Mouse (Mus musculus) kidney, embryonic 14.5 days (tissue): Measurements from ENCODE around the gene Slc26a8. TPM values are rescaled to one million over a fixed set of nuclear protein-coding genes. Genes with fewer than 3 reads are reported as not detected.

Source experiments
- ATAC-seq: fragments of 200-750 bp; cut with Nextera tagmentation; 2 replicates; pipeline ENCODE4 v1.8.0; 2017; ENCODE audit warnings: moderate number of reproducible peaks, mild to moderate bottlenecking, moderate TSS enrichment, moderate library complexity; ENCODE audit not compliant: low FRiP score, low TSS enrichment
- H3K27ac ChIP-seq: fragments of 300-500 bp; sonication (generic); 2 replicates; pipeline ENCODE4 v1.5.1; 2014; ENCODE audit warnings: low read depth, mild to moderate bottlenecking, low read length, moderate library complexity, mixed read lengths
- H3K27me3 ChIP-seq: fragments of 300-500 bp; sonication (generic); 2 replicates; pipeline ENCODE4 v1.6.1; 2014; ENCODE audit warnings: mild to moderate bottlenecking, low read length; ENCODE audit not compliant: control insufficient read depth, insufficient read depth
- H3K36me3 ChIP-seq: fragments of 300-500 bp; sonication (generic); 2 replicates; pipeline ENCODE4 v1.6.1; 2014; ENCODE audit warnings: low read length, mixed read lengths; ENCODE audit not compliant: control insufficient read depth, insufficient read depth
- H3K4me1 ChIP-seq: fragments of 300-500 bp; sonication (generic); 2 replicates; pipeline ENCODE4 v1.6.1; 2014; ENCODE audit warnings: low read length, mixed read lengths; ENCODE audit not compliant: control insufficient read depth, insufficient read depth
- H3K4me2 ChIP-seq: fragments of 300-500 bp; sonication (generic); replicated peaks from 2 replicates; pipeline ENCODE4 v1.6.1; 2014; ENCODE audit warnings: low read depth, mild to moderate bottlenecking, low read length
- H3K4me3 ChIP-seq: fragments of 300-500 bp; sonication (generic); 2 replicates; pipeline ENCODE4 v1.5.1; 2014; ENCODE audit warnings: mild to moderate bottlenecking, low read length
- H3K9ac ChIP-seq: fragments of 300-500 bp; sonication (generic); 2 replicates; pipeline ENCODE4 v1.6.1; 2014; ENCODE audit warnings: low read depth, mild to moderate bottlenecking, low read length, moderate library complexity
- H3K9me3 ChIP-seq: fragments of 300-500 bp; sonication (generic); 2 replicates; pipeline ENCODE4 v1.6.1; 2016; ENCODE audit warnings: low read length; ENCODE audit not compliant: control insufficient read depth
- WGBS: fragments of 180-500 bp; shearing (Covaris S2); extraction: QIAGEN DNeasy Blood & Tissue Kit; methylation state at CpG from one replicate; pipeline ENCODE4 v1.1.7; 2014; 5-methylcytosine and 5-hydroxymethylcytosine counted together
- polyA plus RNA-seq: library from polyadenylated mRNA; unstranded; fragments of >200 nt; fragmentation: Nextera tagmentation; extraction: Ambion mirVana; gene quantifications from 2 replicates; pipeline ENCODE4 v1.2.1, GENCODE M21; 2014

The Slc26a8 gene
- polyA plus RNA-seq, 1 experiment from 2014 or later, result 1.3 TPM

GRCm38 (mm10) chr17:28683601-28684000, 6.4 kb downstream of the Slc26a8 start:
- H3K4me1 ChIP-seq, result no peaks in the 10 kb centered on the region
- WGBS, result 47% methylated on average over 1 of the region's 1 CpGs
- no peaks in the 10 kb centered on the region for H3K9me3 ChIP-seq
- no peak overlapping the region for H3K27ac ChIP-seq
- no peaks in the 10 kb centered on the region for H3K36me3 ChIP-seq
- H3K4me3 ChIP-seq, result no peak overlapping the region
- no peak overlapping the region for H3K4me2 ChIP-seq
- no peak overlapping the region for H3K9ac ChIP-seq
- H3K27me3 ChIP-seq, result no peaks in the 10 kb centered on the region; the same call in 1 of the 2 replicates
- no peak for ATAC-seq

DNA sequence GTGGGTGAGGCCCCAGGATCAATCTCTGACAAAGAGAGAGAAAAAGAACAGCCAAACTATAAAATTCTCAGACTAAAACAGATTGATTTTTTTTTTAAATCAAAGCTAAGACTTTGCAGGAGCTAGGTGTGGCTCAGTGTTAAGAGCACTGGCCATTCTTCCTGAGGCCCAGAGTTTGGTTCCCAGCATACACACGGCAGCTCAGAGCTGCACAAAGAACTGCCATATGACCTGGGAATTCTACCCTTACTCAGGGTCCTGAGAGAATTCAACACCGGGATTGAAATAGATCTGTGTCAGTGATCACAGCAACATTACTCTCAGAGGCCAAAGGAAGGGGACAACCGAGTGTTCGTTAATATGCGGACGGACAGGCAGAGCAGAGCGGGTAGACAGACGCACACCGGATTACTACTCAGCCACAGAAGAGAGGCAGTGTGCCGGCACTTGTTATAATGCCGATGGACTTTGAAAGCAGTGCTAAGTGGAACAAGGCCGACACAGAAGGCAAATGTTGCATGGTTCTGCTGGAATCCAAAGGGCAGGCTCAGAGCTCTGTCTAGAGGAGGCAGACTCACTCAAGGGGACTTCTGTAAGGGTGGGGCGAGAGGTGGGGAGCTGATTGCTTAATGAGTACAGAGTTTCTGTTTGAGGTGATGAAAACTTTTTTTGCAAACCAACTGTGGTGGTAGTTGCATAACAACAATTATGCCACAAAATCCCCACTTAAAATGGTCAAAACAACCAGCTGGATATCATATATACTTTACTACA, 7.5 kb downstream of the Slc26a8 start:
- H3K27ac ChIP-seq, result no peak overlapping the region
- no peak overlapping the region for H3K4me2 ChIP-seq
- H3K36me3 ChIP-seq, result no peaks in the 10 kb centered on the region
- no peaks in the 10 kb centered on the region for H3K4me1 ChIP-seq
- H3K9me3 ChIP-seq, result no peaks in the 10 kb centered on the region
- no peak overlapping the region for H3K9ac ChIP-seq
- WGBS, result 52% methylated on average over 13 of the region's 13 CpGs
- no peak for ATAC-seq
- no peak overlapping the region for H3K4me3 ChIP-seq
- no peaks in the 10 kb centered on the region for H3K27me3 ChIP-seq

- Histone ChIP-seq H3K36me3 (no peaks in the 10 kb centered on the region), H3K27ac (no peak overlapping the region), H3K4me2 (no peak overlapping the region), H3K9me3 (no peaks in the 10 kb centered on the region), H3K27me3 (no peaks in the 10 kb centered on the region), H3K9ac (no peak overlapping the region), H3K4me3 (no peak overlapping the region), H3K4me1 (0 out of 2 replicates have a peak, but pooled peaks cover 3% of the 10 kb centered on the region)
- 49% methylated on average over 6 of the region's 6 CpGs for WGBS
- ATAC-seq, result no peak
Measured at GRCm38 (mm10) chr17:28659564-28659963, 30.5 kb downstream of the Slc26a8 start.

- no peak overlapping the region for H3K27ac ChIP-seq
- WGBS, result 49% methylated on average over 4 of the region's 4 CpGs
- no peak overlapping the region for H3K4me3 ChIP-seq
- no peak; the same call in 1 of the 2 replicates for ATAC-seq
- no peaks in the 10 kb centered on the region for H3K27me3 ChIP-seq
- H3K9ac ChIP-seq, result no peak overlapping the region
- H3K4me2 ChIP-seq, result no peak overlapping the region
- H3K36me3 ChIP-seq, result no peaks in the 10 kb centered on the region
- H3K4me1 ChIP-seq, result 0 out of 2 replicates have a peak, but pooled peaks cover 3% of the 10 kb centered on the region
- no peaks in the 10 kb centered on the region for H3K9me3 ChIP-seq
Measured at GRCm38 (mm10) chr17:28657936-28658335, 32.1 kb downstream of the Slc26a8 start.

- 75% methylated on average over 3 of the region's 3 CpGs for WGBS
- no peaks in the 10 kb centered on the region for H3K4me1 ChIP-seq
Measured at GRCm38 (mm10) chr17:28650268-28650667, 39.8 kb downstream of the Slc26a8 start.

DNA sequence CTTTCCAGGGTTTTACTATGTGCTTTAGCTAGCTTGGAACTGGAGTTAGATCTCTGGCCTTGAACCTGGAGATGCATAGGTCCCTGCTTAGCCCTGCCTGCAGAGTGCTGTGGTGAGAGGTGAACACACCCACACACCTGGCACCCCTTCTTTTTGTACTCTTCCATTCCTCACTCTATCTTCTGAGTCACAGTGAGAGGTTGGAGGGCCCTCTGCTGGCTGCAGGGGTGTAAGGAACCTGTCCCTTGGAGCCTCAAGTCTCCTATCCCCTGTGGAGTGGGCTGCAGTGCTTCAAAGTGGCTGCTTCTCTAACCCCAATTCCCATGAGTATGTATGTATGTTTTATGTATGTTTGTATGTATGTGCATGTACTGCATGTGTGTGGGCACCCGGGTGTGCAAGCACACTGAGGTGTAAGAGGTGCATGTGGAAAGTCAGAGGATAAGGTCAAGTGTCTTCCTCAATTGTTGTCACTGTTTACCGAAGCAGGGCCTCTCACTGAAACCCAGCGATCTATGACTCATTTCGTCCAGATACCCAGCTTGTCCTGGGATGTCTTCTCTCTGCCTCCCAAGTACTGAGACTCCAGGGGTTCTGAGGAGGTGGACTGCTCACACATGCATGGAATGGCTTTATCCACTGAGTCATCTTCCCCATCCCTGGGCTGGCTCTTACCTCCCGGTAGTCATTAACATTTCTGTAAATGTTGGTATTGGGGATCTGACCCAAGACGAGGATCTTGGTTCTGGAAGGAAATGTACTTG, 41.2 kb downstream of the Slc26a8 start:
- H3K36me3 ChIP-seq, result no peaks in the 10 kb centered on the region
- no peaks in the 10 kb centered on the region for H3K9me3 ChIP-seq
- no peaks in the 10 kb centered on the region for H3K4me1 ChIP-seq
- WGBS, result 39% methylated on average over 6 of the region's 6 CpGs
- H3K27ac ChIP-seq, result no peak overlapping the region
- no peaks in the 10 kb centered on the region for H3K27me3 ChIP-seq
- no peak overlapping the region for H3K4me2 ChIP-seq
- no peak overlapping the region for H3K9ac ChIP-seq
- no peak overlapping the region for H3K4me3 ChIP-seq
- ATAC-seq, result no peak

More at GRCm38 (mm10) chr17:28650268-28650667, 39.8 kb downstream of the Slc26a8 start:
- no peaks in the 10 kb centered on the region for H3K36me3 ChIP-seq
- H3K4me3 ChIP-seq, result no peak overlapping the region
- H3K9ac ChIP-seq, result no peak overlapping the region
- H3K4me2 ChIP-seq, result no peak overlapping the region
- no peaks in the 10 kb centered on the region for H3K27me3 ChIP-seq
- ATAC-seq, result no peak
- H3K9me3 ChIP-seq, result no peaks in the 10 kb centered on the region
- H3K27ac ChIP-seq, result no peak overlapping the region

- Histone ChIP-seq H3K9ac (no peak overlapping the region), H3K4me3 (no peak overlapping the region), H3K27me3 (no peaks in the 10 kb centered on the region), H3K9me3 (no peaks in the 10 kb centered on the region), H3K4me2 (no peak overlapping the region), H3K36me3 (no peaks in the 10 kb centered on the region), H3K27ac (no peak overlapping the region), H3K4me1 (no peaks in the 10 kb centered on the region)
- no peak for ATAC-seq
- WGBS, result 69% methylated on average over 3 of the region's 3 CpGs
Measured at GRCm38 (mm10) chr17:28646221-28646620, 43.8 kb downstream of the Slc26a8 start.

DNA sequence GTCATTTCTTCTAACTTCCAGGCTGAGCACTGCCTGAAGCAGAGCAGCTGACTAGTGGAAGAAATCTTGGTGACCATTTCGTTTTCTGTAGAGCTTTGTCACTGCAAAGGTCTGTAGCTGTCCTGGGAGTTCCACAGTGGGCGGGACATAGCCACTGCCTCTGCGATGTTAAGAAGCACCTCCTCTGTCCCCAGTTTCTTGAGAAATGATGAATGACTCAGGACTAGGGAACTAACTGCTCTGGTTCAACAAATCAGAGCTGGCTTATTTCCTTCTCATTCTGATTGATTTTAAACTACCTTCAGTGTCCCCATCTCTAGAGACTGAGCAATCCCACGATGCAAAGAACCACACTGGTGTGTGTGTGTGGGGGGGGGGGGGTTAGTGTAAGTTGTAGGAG, 45.9 kb downstream of the Slc26a8 start:
- 54% methylated on average over 4 of the region's 4 CpGs for WGBS
- H3K27ac ChIP-seq, result no peak overlapping the region
- H3K4me1 ChIP-seq, result no peaks in the 10 kb centered on the region
- H3K27me3 ChIP-seq, result no peaks in the 10 kb centered on the region
- H3K36me3 ChIP-seq, result no peaks in the 10 kb centered on the region
- no peaks in the 10 kb centered on the region for H3K9me3 ChIP-seq
- no peak overlapping the region for H3K9ac ChIP-seq
- ATAC-seq, result no peak
- H3K4me2 ChIP-seq, result no peak overlapping the region
- no peak overlapping the region for H3K4me3 ChIP-seq

DNA sequence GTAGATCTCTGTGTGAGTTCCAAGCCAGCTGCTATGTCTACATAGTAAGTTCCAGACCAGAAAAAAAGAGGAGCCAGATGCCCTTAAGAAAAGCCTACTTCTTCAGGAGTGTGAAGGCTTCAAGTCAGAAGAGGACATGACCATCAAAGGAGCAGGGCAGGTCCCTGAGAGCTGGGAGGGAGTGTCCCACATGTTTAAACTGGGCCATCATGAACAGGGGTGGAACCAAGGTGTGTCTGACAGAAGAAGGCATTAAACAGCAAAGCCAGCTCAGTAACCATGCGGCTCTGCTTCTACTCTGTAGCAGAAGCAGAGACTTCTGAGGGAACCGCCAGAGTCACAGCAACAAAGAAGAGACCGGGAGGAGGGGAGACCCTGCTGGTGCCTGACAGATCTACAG, 46.3 kb downstream of the Slc26a8 start:
- no peaks in the 10 kb centered on the region for H3K36me3 ChIP-seq
- H3K4me3 ChIP-seq, result no peak overlapping the region
- H3K4me1 ChIP-seq, result no peaks in the 10 kb centered on the region
- H3K9me3 ChIP-seq, result no peaks in the 10 kb centered on the region
- no peak overlapping the region for H3K4me2 ChIP-seq
- H3K27ac ChIP-seq, result no peak overlapping the region
- 43% methylated on average over 3 of the region's 3 CpGs for WGBS
- no peak for ATAC-seq
- H3K27me3 ChIP-seq, result no peaks in the 10 kb centered on the region
- H3K9ac ChIP-seq, result no peak overlapping the region
